Mouse (Mus musculus) lung, postnatal 36 days (tissue): Measurements from ENCODE around the gene Colgalt2.

Experiments
- DNase-seq: peaks from one replicate; pipeline ENCODE4 v3.0.0; 2022; ENCODE audit warnings: mixed read lengths

The Colgalt2 gene

GRCm38 (mm10) chr1:152496831-152497230 is 97.2 kb downstream of the Colgalt2 start:
- no peak for DNase-seq

DNA sequence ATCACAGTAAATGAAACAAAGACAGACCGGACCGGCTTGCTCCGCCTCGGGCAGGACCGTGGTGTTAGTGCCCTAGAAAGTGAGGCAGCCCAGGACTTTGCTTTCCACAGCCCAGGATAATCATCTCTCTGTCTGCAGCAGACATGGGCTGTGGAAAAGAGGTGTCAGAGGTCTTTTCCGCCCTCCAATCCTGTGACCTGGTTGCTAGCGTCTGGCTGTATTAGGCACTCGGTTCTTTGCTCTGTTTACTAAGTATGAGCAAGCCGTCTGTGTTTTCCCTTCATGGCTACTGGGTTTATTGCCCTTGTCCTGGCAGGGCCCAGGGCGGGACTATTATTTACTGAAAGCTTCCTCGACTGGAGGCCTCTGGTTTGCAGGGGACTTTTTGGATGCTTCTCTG is 98.0 kb downstream of the Colgalt2 start:
- peak; percentile 78 for DNase-seq

GRCm38 (mm10) chr1:152499802-152500201 is 100.2 kb downstream of the Colgalt2 start:
- DNase-seq = peak; percentile 42

DNA sequence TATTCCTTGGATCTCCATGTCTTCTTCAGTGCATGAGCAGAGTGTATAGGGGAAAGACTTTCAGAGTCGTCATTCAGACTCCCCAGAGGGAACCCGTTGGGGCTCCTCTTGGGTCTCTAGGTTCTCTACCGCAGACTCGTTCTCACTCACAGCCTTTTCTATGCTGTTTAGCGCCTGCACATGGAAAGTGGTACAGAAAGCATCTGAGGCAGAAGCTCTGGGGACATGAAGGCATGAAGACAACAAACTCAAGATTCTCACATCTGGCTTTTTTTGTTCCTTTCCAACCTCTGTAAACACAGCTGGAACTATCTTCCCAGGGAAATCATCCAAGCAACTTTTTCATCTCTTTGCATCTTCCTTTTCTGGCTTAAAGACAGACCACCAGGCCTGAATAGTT is 106.5 kb downstream of the Colgalt2 start:
- DNase-seq = no peak

GRCm38 (mm10) chr1:152506726-152507125 is 107.1 kb downstream of the Colgalt2 start:
- DNase-seq = no peak

- no peak for DNase-seq
Measured at GRCm38 (mm10) chr1:152508481-152509220, 109.0 kb downstream of the Colgalt2 start.

DNA sequence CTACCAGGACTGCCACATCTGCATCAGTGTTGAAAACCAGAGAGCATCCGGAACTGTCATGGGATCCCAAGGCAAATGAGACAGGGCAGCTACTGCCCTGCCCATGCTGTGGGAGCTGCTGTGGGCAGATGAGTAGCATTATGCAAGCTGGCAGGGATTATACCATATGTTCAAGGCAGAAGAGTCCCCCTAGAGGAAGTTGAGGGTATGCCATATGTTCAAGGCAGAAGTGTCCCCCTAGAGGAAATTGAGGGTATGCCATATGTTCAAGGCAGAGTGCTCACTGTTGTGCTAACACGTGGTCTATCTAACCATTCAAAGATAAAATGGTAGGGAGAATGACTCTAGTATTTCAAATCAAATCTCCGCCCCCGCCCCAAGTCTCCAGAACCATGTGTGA is 111.6 kb downstream of the Colgalt2 start:
- peak; percentile 80 for DNase-seq

GRCm38 (mm10) chr1:152514256-152514655 is 114.6 kb downstream of the Colgalt2 start:
- DNase-seq = peak; percentile 30

DNA sequence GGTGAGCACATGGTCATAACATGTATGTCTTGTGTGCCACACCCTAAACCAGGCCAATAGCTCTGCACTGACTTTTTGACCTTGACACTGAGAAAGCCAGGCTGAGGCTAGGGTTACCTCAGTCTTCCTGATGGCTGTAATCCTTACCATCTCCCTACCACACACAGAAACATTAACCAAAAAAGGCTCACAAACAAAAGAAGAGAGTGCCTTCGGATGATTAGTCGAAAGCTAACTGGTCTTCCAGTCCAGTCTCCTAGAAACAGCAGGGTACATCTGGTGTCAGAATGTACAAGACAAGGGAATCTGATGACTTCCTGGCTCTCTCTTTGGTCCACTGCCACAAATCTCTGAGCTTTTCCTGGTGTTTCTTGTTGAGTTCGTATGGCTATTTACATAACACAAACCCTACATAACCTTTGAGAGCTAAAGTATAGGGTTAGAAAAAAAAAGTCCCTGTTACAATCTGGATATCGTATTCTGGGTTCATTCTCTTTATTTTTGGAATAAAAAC is 117.5 kb downstream of the Colgalt2 start:
- peak; percentile 34 for DNase-seq

GRCm38 (mm10) chr1:152518971-152519370 is 119.3 kb downstream of the Colgalt2 start:
- DNase-seq = no peak

DNA sequence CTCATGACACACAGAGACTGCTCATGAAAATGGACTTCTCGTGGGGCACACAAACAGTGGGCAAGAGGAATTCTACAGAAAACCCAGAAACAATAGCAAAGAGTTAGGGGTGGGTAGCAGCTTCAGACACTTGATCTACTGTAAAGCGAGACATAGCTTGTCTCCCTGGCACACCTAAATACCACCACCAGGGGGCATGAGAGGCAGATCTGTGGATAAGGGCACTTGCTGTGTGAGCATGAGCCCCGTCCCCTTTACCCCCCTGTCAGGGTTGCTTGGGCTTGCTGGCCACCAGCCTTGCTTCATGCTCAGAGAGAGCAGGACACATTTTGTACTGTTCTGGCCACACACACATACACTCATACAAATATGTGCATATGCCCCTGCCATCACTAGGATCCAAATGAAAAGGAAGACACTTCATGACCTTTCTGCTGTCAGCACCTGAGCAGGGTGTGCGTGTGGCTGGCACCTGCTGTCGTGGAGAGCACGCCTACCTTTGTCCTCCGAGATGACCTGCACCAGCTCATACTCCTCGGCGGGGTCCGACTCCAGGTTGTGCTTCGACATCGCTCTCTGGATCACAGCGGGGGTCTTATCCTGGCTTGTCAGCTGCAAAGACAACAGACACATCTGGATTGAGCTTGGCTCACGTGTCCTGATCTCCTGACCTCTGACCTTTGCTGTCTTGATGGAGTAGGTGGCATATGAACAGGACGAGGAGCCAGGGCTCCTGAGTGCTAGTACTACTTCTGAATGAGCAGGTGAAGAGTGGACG is 121.4 kb downstream of the Colgalt2 start:
- peak; percentile 79 for DNase-seq

- no peak for DNase-seq
Measured at GRCm38 (mm10) chr1:152522226-152522625, 122.6 kb downstream of the Colgalt2 start.

DNA sequence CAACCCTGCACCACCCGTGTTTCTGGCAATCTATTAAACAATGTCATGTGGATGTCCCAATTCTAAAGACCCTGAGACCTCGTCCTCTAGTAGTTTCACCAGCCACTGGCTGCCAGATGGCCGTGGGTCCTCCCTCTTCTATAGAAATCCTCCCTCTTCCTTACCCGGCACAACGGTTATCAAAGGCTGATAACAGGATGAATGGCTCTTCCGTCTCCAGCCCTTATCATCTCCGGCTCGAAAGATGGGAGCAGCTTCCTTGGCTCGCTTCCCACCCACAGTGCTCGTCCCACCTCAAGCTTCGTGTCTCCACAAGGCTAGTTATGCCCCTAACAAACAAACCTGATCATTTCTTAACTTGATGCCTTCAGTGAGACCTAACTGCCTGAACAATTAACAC is 123.7 kb downstream of the Colgalt2 start:
- no peak for DNase-seq

GRCm38 (mm10) chr1:152524098-152524892 is 124.7 kb downstream of the Colgalt2 start:
- DNase-seq = no peak

DNA sequence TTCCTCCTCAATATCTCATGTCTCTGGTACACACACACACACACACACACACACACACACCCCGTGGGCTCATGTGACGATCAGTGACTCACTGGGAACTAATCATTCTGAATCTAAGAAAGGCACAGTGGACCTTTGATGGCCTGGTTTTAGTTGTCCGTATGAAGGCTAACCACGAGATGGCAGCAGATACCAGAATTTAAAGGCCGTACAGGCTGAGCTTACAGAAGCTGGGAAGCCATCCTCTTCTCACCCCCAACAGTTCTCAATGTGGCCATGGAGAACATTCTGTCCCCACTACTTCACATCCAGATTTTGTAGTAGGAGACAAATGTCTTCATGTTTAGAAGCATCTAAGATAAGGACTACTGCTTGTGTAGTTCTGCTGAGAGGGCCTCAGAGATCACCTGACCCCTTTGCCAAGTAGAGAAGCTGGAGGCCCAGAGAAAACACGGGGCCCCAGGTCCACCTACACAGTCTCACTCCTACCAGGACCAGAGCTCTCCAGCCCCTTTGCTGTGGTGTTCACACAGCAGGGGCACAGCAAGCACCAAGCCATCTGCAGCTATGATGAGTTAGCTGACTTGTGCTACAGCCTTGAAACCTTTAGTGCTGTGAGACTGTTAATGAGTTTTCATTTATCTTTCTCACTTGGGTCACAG is 125.5 kb downstream of the Colgalt2 start:
- peak; percentile 91 for DNase-seq

DNA sequence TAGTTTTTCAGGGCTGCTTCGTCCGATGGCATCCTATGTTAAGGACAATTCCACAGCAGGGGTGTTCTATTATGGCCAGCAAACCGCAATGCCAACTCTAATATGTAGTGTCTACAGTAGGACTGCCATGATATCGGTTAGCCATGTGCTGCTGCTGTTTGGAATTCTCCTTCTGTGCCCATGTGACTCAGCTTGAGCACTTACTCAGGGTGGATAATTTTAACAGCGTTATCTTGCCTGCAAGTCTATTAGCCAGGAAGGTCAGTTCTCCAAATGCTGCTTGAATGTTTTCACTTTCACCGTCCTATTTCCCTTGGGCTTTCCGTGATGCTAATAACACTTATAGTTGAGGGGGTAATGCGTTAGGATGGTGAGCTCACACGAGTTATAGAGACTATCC is 126.5 kb downstream of the Colgalt2 start:
- DNase-seq = no peak

DNA sequence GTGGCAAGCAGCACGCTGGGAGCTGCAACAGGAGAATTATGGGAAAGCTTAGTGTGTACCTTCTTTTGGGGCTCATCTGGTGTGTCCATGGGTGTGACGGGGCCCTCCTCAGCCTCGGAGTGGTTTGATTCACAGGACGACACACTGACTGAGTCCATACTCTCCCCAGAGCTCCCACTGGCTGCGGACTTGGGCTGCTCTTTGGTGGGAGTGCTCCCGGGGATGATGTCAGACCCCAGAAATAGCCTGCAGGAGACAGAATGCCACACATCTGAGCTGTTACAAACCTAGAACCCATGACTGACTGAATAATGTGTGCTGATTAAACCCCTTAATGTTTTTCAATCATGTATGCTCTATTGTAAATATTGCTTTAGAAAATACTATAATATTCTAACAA is 128.6 kb downstream of the Colgalt2 start:
- no peak for DNase-seq

GRCm38 (mm10) chr1:152528778-152529177 is 129.1 kb downstream of the Colgalt2 start:
- DNase-seq = peak; percentile 45

DNA sequence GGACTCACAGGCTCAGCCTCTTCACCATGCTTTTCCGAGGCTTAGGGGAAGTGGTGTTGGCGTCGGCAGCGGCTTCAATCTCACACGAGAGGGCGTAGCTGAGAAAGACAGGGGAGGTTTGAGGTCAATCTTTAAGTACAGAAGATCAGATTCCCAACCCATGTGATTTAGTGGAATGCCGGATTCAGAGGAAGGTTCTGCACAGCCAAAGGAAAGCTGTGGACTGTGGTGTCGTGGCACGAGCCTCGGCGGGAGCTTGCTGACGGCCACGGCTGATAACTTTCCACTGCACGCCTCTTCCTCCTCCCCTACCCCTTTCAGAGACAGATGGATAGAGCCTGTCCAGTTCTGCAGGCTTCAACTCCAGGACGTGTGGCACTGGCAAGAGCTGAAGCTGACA is 131.9 kb downstream of the Colgalt2 start:
- DNase-seq = peak; percentile 33

DNA sequence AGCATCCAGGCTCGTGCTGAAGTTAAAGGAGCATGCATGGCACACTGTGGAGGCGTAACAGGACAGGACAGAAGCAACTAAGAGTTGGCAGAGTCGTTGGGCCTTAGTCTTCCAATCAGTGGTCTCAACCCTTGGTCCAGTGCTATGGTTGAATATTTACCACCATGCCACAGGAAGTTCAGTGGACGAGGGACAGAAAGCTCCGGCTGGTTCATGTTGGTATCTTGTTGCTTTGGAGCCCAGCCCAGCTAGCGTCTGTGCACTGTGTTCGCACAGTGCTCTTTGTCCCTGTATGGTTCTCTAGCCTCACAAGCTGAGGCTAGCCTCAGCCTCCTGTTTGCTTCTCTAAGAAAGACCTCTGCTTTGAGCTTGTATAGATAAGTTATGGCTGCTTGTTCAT is 134.9 kb downstream of the Colgalt2 start:
- DNase-seq = no peak

DNA sequence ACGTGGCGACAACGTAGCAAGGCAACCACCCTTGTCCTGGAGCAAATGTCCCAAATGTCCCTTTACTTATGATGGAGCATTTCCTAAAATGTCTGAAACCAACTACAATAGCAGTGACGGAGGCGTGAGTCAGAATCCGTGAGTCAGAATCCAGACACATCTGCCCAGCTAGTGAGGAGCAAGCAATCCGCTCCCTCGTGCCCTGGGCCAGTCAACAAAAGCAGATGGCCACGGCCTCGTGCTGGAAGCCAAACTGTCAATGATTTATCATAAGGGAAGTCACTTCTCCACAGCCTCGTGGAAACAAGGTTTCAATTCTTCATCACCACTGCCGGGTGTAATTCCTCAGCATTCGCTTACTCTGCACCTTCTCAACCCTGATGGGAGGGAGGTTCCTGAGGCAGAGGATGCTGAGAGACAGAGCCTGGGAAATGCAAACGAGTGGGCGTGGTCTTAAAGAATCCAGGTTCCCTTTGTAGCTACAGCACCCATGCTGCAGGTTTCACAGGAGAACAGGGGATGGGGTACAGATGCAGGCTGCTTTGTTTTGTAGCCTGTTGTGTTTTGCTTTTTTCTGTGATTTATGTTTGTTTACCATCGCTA is 136.9 kb downstream of the Colgalt2 start:
- DNase-seq = no peak

DNA sequence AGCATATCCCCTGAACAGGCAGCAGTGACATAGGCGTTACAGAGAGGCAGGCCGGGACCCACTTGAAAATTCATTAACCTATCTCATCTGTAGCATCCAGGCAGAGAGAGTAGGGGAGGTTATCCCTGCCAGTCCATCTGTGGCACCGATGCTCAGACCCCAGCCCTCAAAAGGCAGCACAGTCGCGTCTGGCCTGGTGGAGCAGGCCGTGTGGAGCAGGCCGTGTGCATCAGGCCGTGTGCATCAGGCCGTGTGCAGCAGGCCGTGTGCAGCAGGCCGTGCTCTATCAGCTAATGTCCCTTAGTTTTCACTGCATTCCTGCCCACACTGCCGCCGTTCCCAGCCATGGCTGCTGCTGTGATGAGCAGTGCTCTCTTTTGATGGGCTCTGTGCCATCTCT is 137.6 kb downstream of the Colgalt2 start:
- DNase-seq = no peak
